Mouse (Mus musculus) myocyte (in vitro differentiated cells): ENCODE data around the gene Senp3. TPM values are rescaled to one million over a fixed set of nuclear protein-coding genes. Genes with fewer than 3 reads are reported as not detected.

ENCODE experiments used
- H3K27me3 ChIP-seq: one replicate; pipeline ENCODE4 v1.6.1; 2011; ENCODE audit not compliant: control insufficient read depth, insufficient read depth, insufficient read length
- H3K36me3 ChIP-seq: one replicate; pipeline ENCODE4 v1.6.1; 2011; ENCODE audit not compliant: control insufficient read depth, insufficient read depth
- H3K4me2 ChIP-seq: one replicate; pipeline ENCODE4 v1.6.1; 2011; ENCODE audit warnings: low read depth, control low read depth
- H3K4me3 ChIP-seq: one replicate; pipeline ENCODE4 v1.5.1; 2011; ENCODE audit warnings: mild to moderate bottlenecking, control low read depth, moderate library complexity
- H3K79me2 ChIP-seq: one replicate; pipeline ENCODE4 v1.6.1; 2011; ENCODE audit not compliant: control insufficient read depth, insufficient read depth
- H3ac ChIP-seq: one replicate; pipeline ENCODE4 v1.6.1; 2011; ENCODE audit not compliant: control insufficient read depth, insufficient read length
- CEBPB ChIP-seq: IDR thresholded peaks from 2 replicates; pipeline ENCODE4 v1.6.1; 2011; ENCODE audit warnings: mild to moderate bottlenecking, moderate library complexity; ENCODE audit not compliant: poor library complexity, insufficient read depth, severe bottlenecking
- E2F4 ChIP-seq: IDR thresholded peaks from one replicate; pipeline ENCODE4 v1.6.1; 2011; ENCODE audit warnings: mild to moderate bottlenecking, control low read depth, moderate library complexity; ENCODE audit not compliant: insufficient read depth
- MAX ChIP-seq: IDR thresholded peaks from one replicate; pipeline ENCODE4 v1.6.1; 2011; ENCODE audit warnings: low read depth, mild to moderate bottlenecking, control low read depth
- MYOD1 ChIP-seq, 3 experiments: IDR thresholded peaks; one replicate each; pipeline ENCODE4 v1.6.1; 2011; ENCODE audit warnings: control low read depth in 2 of 3, low read depth in 2 of 3, mild to moderate bottlenecking in 2 of 3, moderate library complexity in 1 of 3; ENCODE audit not compliant: insufficient read length in 2 of 3, control insufficient read depth in 1 of 3
- MYOG ChIP-seq, 3 experiments: IDR thresholded peaks; one replicate each; pipeline ENCODE4 v1.6.1; 2011; ENCODE audit warnings: control low read depth in 2 of 3, low read depth in 2 of 3, mild to moderate bottlenecking in 2 of 3; ENCODE audit not compliant: insufficient read length in 2 of 3, control insufficient read depth in 1 of 3, insufficient read depth in 1 of 3
- POLR2A ChIP-seq: IDR thresholded peaks from one replicate; pipeline ENCODE4 v1.6.1; 2011; ENCODE audit warnings: low read depth, mild to moderate bottlenecking, control low read depth, moderate library complexity; ENCODE audit not compliant: insufficient read length
- POLR2AphosphoS2 ChIP-seq: IDR thresholded peaks from one replicate; pipeline ENCODE4 v1.6.1; 2011; ENCODE audit warnings: low read depth, control low read depth; ENCODE audit not compliant: insufficient read length
- REST ChIP-seq: IDR thresholded peaks from one replicate; pipeline ENCODE4 v1.6.1; 2011; ENCODE audit warnings: mild to moderate bottlenecking, control low read depth, moderate library complexity; ENCODE audit not compliant: insufficient read depth, insufficient read length
- SRF ChIP-seq: IDR thresholded peaks from one replicate; pipeline ENCODE4 v1.6.1; 2011; ENCODE audit warnings: low read depth; ENCODE audit not compliant: control insufficient read depth, insufficient read length
- TCF12 ChIP-seq: IDR thresholded peaks from one replicate; pipeline ENCODE4 v1.6.1; 2011; ENCODE audit warnings: mild to moderate bottlenecking, control low read depth; ENCODE audit not compliant: poor library complexity, insufficient read depth, severe bottlenecking
- TCF3 ChIP-seq: IDR thresholded peaks from one replicate; pipeline ENCODE4 v1.6.1; 2011; ENCODE audit warnings: low read depth, control low read depth; ENCODE audit not compliant: insufficient read length
- USF1 ChIP-seq: IDR thresholded peaks from one replicate; pipeline ENCODE4 v1.6.1; 2011; ENCODE audit warnings: low read depth, mild to moderate bottlenecking, control low read depth, moderate library complexity
- polyA plus RNA-seq: library from polyadenylated mRNA; unstranded; fragments of >200 nt; fragmentation: generic; extraction: Trizol; gene quantifications from one replicate; pipeline ENCODE4 v1.2.1, GENCODE M21; 2012; ENCODE audit warnings: missing spikeins

Senp3 gene
- polyA plus RNA-seq, 1 experiment: 70.5 TPM

GRCm38 (mm10) chr11:69709554-69710446 lies 27.9 kb upstream of the Senp3 start:
- no peak overlapping the region for H3K4me3 ChIP-seq
- H3K79me2 ChIP-seq: no peaks in the 10 kb centered on the region
- TF ChIP-seq MYOD1 (IDR thresholded peaks at IDR 0.05; ENCODE audit: control insufficient read depth in 1 of 3, insufficient read length in 2 of 3, low read depth in 2 of 3): no peak
- TF ChIP-seq REST: no peak
- TF ChIP-seq MAX: no peak
- TF ChIP-seq CEBPB: no peak
- TF ChIP-seq E2F4: no peak
- TF ChIP-seq SRF: no peak
- no peak for TF ChIP-seq POLR2A
- TF ChIP-seq MYOG (IDR thresholded peaks at IDR 0.05; ENCODE audit: control insufficient read depth in 1 of 3, insufficient read depth in 1 of 3, insufficient read length in 2 of 3, low read depth in 2 of 3): no peak
- no peak for TF ChIP-seq USF1
- TF ChIP-seq TCF3: no peak
- TF ChIP-seq POLR2AphosphoS2: no peak
- TF ChIP-seq TCF12: no peak
- H3K36me3 ChIP-seq: no peaks in the 10 kb centered on the region
- H3K27me3 ChIP-seq: no peaks in the 10 kb centered on the region
- no peak overlapping the region for H3ac ChIP-seq
- H3K4me2 ChIP-seq: no peak overlapping the region

- no peak overlapping the region for H3K4me2 ChIP-seq
- no peaks in the 10 kb centered on the region for H3K79me2 ChIP-seq
- H3K4me3 ChIP-seq: no peak overlapping the region
- H3K27me3 ChIP-seq: no peaks in the 10 kb centered on the region
- no peak for TF ChIP-seq TCF12
- TF ChIP-seq POLR2A: no peak
- TF ChIP-seq CEBPB: no peak
- TF ChIP-seq REST: no peak
- TF ChIP-seq USF1: no peak
- H3K36me3 ChIP-seq: no peaks in the 10 kb centered on the region
- no peak overlapping the region for H3ac ChIP-seq
Observed at GRCm38 (mm10) chr11:69708614-69709265, 26.9 kb upstream of the Senp3 start.

- Histone ChIP-seq H3K4me3 (no peak overlapping the region), H3K79me2 (no peaks in the 10 kb centered on the region), H3K27me3 (no peaks in the 10 kb centered on the region), H3K36me3 (no peaks in the 10 kb centered on the region), H3K4me2 (no peak overlapping the region), H3ac (no peak overlapping the region)
- no peak for TF ChIP-seq MAX
- no peak for TF ChIP-seq E2F4
- TF ChIP-seq USF1: no peak
- TF ChIP-seq REST: no peak
- TF ChIP-seq MYOD1 (IDR thresholded peaks at IDR 0.05; ENCODE audit: control insufficient read depth in 1 of 3, insufficient read length in 2 of 3, low read depth in 2 of 3): no peak
- TF ChIP-seq MYOG (IDR thresholded peaks at IDR 0.05; ENCODE audit: control insufficient read depth in 1 of 3, insufficient read depth in 1 of 3, insufficient read length in 2 of 3, low read depth in 2 of 3): no peak
- TF ChIP-seq POLR2A: no peak
- no peak for TF ChIP-seq CEBPB
Observed at GRCm38 (mm10) chr11:69707873-69708381, 26.0 kb upstream of the Senp3 start.

- TF ChIP-seq REST (no peak), CEBPB (no peak), MYOG (IDR thresholded peaks at IDR 0.05; ENCODE audit: control insufficient read depth in 1 of 3, insufficient read depth in 1 of 3, insufficient read length in 2 of 3, low read depth in 2 of 3) (no peak), POLR2AphosphoS2 (no peak), POLR2A (no peak), MYOD1 (IDR thresholded peaks at IDR 0.05; ENCODE audit: control insufficient read depth in 1 of 3, insufficient read length in 2 of 3, low read depth in 2 of 3) (no peak), E2F4 (no peak), TCF12 (no peak), USF1 (no peak), MAX (no peak), SRF (no peak), TCF3 (no peak)
- no peaks in the 10 kb centered on the region for H3K27me3 ChIP-seq
- H3ac ChIP-seq: no peak overlapping the region
- no peaks in the 10 kb centered on the region for H3K36me3 ChIP-seq
- H3K79me2 ChIP-seq: no peaks in the 10 kb centered on the region
- H3K4me2 ChIP-seq: no peak overlapping the region
- H3K4me3 ChIP-seq: no peak overlapping the region
Observed at GRCm38 (mm10) chr11:69707480-69707847, 25.6 kb upstream of the Senp3 start.
